Mouse (Mus musculus): ENCODE measurements at regions not wholly inside any gene's neighbourhood (a gene's known extent, or its start where the extent isn't known, plus 50 kb on each side); places are given as distances from the start of the nearest gene placed in this dataset.

GRCm38 (mm10) chr17:50432559-50432958 is 76.6 kb upstream of the Plcl2 start:
- no peak for DNase-seq (ENCODE audit: low spot score in 2 of 2)

GRCm38 (mm10) chr17:50438960-50439359 is 70.2 kb upstream of the Plcl2 start:
- no peak for DNase-seq (ENCODE audit: low spot score in 2 of 2)

- no peak for DNase-seq (ENCODE audit: low spot score in 2 of 2)
Observed at GRCm38 (mm10) chr17:50439365-50439764, 69.8 kb upstream of the Plcl2 start.

GRCm38 (mm10) chr17:50442062-50442461 is 67.1 kb upstream of the Plcl2 start:
- no peak for DNase-seq (ENCODE audit: low spot score in 2 of 2)

GRCm38 (mm10) chr17:50442905-50443304 is 66.3 kb upstream of the Plcl2 start:
- no peak for DNase-seq (ENCODE audit: low spot score in 2 of 2)

- DNase-seq (ENCODE audit: low spot score in 2 of 2): no peak
Observed at GRCm38 (mm10) chr17:50443376-50444022, 65.7 kb upstream of the Plcl2 start.

GRCm38 (mm10) chr17:50444023-50444389 is 65.2 kb upstream of the Plcl2 start:
- DNase-seq (ENCODE audit: low spot score in 2 of 2): no peak

GRCm38 (mm10) chr17:50448693-50449092 is 60.5 kb upstream of the Plcl2 start:
- DNase-seq (ENCODE audit: low spot score in 2 of 2): no peak

GRCm38 (mm10) chr17:50451606-50452005 is 57.6 kb upstream of the Plcl2 start:
- no peak for DNase-seq (ENCODE audit: low spot score in 2 of 2)

GRCm38 (mm10) chr17:50453524-50453923 is 55.7 kb upstream of the Plcl2 start:
- no peak for DNase-seq (ENCODE audit: low spot score in 2 of 2)

- DNase-seq (ENCODE audit: low spot score in 2 of 2): no peak
Observed at GRCm38 (mm10) chr17:50453956-50454355, 55.2 kb upstream of the Plcl2 start.

- no peak for DNase-seq (ENCODE audit: low spot score in 2 of 2)
Observed at GRCm38 (mm10) chr17:50454917-50455316, 54.3 kb upstream of the Plcl2 start.

- DNase-seq (ENCODE audit: low spot score in 2 of 2): no peak
Observed at GRCm38 (mm10) chr17:50455719-50456118, 53.5 kb upstream of the Plcl2 start.

GRCm38 (mm10) chr17:50457053-50457697 is 52.0 kb upstream of the Plcl2 start:
- DNase-seq (ENCODE audit: low spot score in 2 of 2): no peak

GRCm38 (mm10) chr17:50458232-50458631 is 51.0 kb upstream of the Plcl2 start:
- no peak for DNase-seq (ENCODE audit: low spot score in 2 of 2)

Data from layer of hippocampus, postnatal 14 days (tissue).